Mouse (Mus musculus) mouse trophoblast stem cell (cell line): ENCODE measurements around the gene Ifna11.

ENCODE experiments used
- in situ Hi-C, 2 experiments: fragments of 300-500 bp; cut with MseI, MboI; formaldehyde crosslinking; loops; 2 replicates in 1 of 2; 3 replicates in 1 of 2; pipeline ENCODE4 v1.15.1; 2025

Gene Ifna11

GRCm38 (mm10) chr4:88840058-88840457, 20.3 kb downstream of the Ifna11 start:
- in situ Hi-C loops: no loop called here

- in situ Hi-C loops: no loop called here
These were observed 21.7 kb downstream of the Ifna11 start, which contains the start of gene Ifna4 for GRCm38 (mm10) chr4:88841438-88841911. Gene Ifna4 (plus strand): TSS chr4:88841861.

- in situ Hi-C loops: no loop called here
These were observed 25.6 kb downstream of the Ifna11 start for GRCm38 (mm10) chr4:88845334-88845733.

- in situ Hi-C loops: no loop called here
These were observed 29.9 kb downstream of the Ifna11 start, which contains the start of gene Ifna1 for GRCm38 (mm10) chr4:88849698-88850097. Gene Ifna1 (plus strand): TSS chr4:88850087.

GRCm38 (mm10) chr4:88851026-88851763, 31.4 kb downstream of the Ifna11 start:
- in situ Hi-C loops: no loop called here

- in situ Hi-C loops: no loop called here
These were observed 39.5 kb downstream of the Ifna11 start for GRCm38 (mm10) chr4:88859214-88859613.

GRCm38 (mm10) chr4:88863309-88863708, 43.5 kb downstream of the Ifna11 start:
- in situ Hi-C loops: no loop called here

GRCm38 (mm10) chr4:88864599-88864998, 44.8 kb downstream of the Ifna11 start:
- in situ Hi-C loops: no loop called here

GRCm38 (mm10) chr4:88865011-88865569, 45.3 kb downstream of the Ifna11 start:
- in situ Hi-C loops: no loop called here

- in situ Hi-C loops: no loop called here
These were observed 47.7 kb downstream of the Ifna11 start for GRCm38 (mm10) chr4:88867366-88867925.

- in situ Hi-C loops: no loop called here
These were observed 48.5 kb downstream of the Ifna11 start for GRCm38 (mm10) chr4:88867926-88868911.
